Mouse (Mus musculus) layer of hippocampus, postnatal 14 days (tissue): ENCODE measurements at regions not wholly inside any gene's neighbourhood (a gene's known extent, or its start where the extent isn't known, plus 50 kb on each side); places are given as distances from the start of the nearest gene placed in this dataset.

ENCODE experiments used
- DNase-seq, 2 experiments: peaks; one replicate each; pipeline ENCODE4 v3.0.0; 2021 to 2022; ENCODE audit warnings: low spot score in 2 of 2, mixed read lengths in 1 of 2

DNA sequence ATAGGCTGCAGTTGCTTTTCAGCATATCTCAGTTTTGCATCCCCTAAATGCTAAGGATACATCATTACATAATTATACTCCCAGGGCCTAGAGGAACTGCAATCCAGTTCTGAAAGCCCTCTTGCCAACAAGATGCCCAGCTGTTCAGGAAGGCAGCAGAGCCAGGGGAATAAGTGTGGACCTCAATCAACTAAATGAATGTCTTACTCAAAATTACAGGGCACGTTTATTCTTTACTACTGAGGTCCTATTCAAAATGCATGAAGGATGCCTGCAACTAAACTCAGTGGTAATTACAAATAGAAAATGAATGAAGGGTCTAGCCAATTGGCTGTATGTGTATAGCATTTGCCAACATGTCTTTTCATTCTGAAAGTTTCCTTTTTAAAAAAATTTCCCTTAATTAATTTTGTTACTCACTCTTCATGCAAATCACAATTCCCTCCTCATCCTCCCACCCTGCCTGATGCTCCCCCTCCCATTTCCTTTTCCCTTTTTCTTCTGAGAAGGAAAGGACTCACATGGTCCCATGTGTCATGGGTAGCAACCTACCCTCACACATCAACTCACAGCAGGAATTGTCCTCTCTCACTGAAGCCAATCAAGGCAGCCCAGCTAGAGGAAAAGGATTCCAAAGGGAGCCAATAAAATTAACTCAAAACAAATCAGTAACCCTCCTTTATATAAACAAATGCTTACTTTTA is 86.9 kb upstream of the Ins1 start:
- DNase-seq, result peak in 1 of 2 experiments; percentile 15

DNA sequence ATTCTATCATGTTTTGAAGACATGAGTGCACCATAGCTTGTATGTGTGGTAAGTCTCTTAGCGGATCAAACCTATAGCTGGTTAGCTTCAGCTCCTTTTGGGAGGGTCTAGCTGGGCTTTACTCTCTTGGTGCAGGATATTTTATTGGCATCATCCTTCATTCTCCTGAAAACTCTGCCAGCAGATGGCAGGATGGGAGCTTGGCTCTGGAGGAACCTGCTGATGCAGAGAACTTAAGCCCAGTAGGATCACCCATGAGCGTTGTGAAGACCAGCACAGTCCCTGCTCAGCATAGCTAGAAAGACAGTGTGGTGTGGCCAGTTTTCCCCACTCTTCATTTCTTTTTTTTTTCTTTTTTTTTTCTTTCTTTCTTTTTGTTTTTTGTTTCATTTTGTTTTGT is 70.3 kb upstream of the Ins1 start:
- DNase-seq, result peak in 1 of 2 experiments; percentile 4

DNA sequence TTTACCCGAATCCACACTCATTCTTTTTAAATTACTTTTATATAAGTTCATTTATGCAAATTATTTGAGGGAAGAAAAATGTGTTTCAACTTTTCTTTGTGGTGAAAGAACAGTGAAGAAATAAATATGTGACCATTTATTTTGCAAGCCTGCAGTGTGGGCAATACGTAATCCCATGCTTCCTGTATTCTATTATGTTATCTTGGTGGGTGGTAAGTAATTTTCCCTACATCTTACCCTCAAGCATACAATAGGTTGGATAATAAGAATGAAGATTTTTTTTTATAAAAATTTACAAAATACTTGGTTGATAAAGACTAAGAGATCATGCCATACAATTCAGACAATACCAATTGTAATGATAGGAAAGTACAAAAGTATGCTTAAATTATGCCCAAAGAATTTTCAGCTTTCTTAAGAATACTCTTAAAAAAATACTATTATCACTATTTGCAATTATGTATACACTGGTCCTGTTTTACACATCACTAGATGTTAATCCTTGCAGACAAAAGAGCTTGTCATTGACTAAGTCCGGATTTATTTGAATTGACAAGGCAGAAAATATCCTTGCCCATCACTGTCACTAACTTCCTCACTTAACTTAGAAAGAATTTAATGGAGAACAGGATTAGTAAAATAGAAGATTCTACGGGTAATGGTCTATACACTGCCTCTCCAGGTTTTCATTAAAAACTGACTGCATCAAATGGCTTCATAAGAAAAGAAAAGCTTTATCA is 64.4 kb upstream of the Ins1 start:
- DNase-seq, result no peak

DNA sequence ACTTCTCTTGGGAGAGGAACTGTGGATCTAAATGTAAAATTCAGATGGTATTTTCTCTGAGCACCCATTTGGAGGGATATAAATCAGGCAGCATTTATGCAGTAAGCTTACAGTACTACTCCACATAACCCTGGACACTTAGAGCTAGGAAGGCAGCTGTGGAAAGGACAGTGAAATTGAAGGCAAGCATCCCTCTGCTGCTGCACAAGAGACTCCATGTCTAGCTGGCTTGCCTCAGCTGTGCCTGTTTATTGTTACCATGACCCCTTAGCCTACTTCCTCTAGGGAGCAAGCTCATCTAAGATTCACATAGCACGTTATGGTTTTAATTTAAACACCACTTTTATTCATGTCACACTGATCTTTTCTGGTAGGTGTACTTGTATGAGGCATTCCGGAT is 56.4 kb upstream of the Ins1 start:
- no peak for DNase-seq
